Mouse (Mus musculus) heart, embryonic 15.5 days (tissue): ENCODE results near the gene Mul1. TPM values are rescaled to one million over a fixed set of nuclear protein-coding genes. Genes with fewer than 3 reads are reported as not detected.

Experiments
- ATAC-seq: fragments of 200-750 bp; cut with Nextera tagmentation; replicated peaks from 2 replicates; pipeline ENCODE4 v1.8.0; 2017; ENCODE audit warnings: low read depth, moderate TSS enrichment; ENCODE audit not compliant: insufficient number of reproducible peaks, insufficient read depth, low FRiP score
- H3K27ac ChIP-seq: fragments of 300-500 bp; sonication (generic); 2 replicates; pipeline ENCODE4 v1.5.1; 2015; ENCODE audit warnings: mild to moderate bottlenecking, inconsistent platforms
- H3K27me3 ChIP-seq: fragments of 300-500 bp; sonication (generic); 2 replicates; pipeline ENCODE4 v1.6.1; 2015; ENCODE audit warnings: inconsistent platforms
- H3K36me3 ChIP-seq: fragments of 300-500 bp; sonication (generic); 2 replicates; pipeline ENCODE4 v1.6.1; 2015; ENCODE audit warnings: mild to moderate bottlenecking, inconsistent platforms
- H3K4me1 ChIP-seq: fragments of 300-500 bp; sonication (generic); replicated peaks from 2 replicates; pipeline ENCODE4 v1.6.1; 2015; ENCODE audit warnings: inconsistent platforms
- H3K4me2 ChIP-seq: fragments of 300-500 bp; sonication (generic); 2 replicates; pipeline ENCODE4 v1.6.1; 2015; ENCODE audit warnings: inconsistent platforms, mild to moderate bottlenecking, moderate library complexity
- H3K4me3 ChIP-seq: fragments of 300-500 bp; sonication (generic); 2 replicates; pipeline ENCODE4 v1.5.1; 2015; ENCODE audit warnings: mild to moderate bottlenecking, inconsistent platforms
- H3K9ac ChIP-seq: fragments of 300-500 bp; sonication (generic); 2 replicates; pipeline ENCODE4 v1.6.1; 2015; ENCODE audit warnings: mild to moderate bottlenecking, inconsistent platforms
- H3K9me3 ChIP-seq: fragments of 300-500 bp; sonication (generic); replicated peaks from 2 replicates; pipeline ENCODE4 v1.6.1; 2016; ENCODE audit warnings: inconsistent platforms
- WGBS: fragments of 180-500 bp; shearing (Covaris S2); methylation state at CpG from one replicate; pipeline ENCODE4 v1.1.7; 2015; ENCODE audit warnings: mixed read lengths; 5-methylcytosine and 5-hydroxymethylcytosine counted together
- polyA plus RNA-seq: library from polyadenylated mRNA; unstranded; fragments of >200 nt; fragmentation: Nextera tagmentation; extraction: Ambion mirVana; gene quantifications from 2 replicates; pipeline ENCODE4 v1.2.1, GENCODE M21; 2015

The Mul1 gene
- polyA plus RNA-seq, 1 experiment from 2014 or later = 22.2 TPM

DNA sequence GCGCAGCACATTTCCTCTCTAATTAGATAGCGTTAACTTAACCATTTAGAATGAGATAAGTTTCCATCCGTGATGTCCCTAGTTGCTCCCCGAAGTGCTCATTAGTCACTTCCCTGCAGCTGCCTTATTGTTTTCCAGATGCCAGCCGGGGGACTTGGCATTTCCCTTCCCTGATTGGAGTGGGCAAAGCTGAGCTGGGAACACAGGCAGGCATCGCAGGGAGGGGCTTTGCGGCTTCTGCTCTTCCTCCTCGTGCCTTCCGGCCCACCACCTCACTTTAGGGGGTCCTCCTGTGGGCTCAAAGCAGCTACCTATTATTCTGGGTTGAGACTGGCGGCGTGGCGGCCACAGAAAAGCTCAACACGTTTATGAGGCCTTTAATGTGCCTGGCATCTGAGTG is 12.5 kb downstream of the Mul1 start:
- no peak overlapping the region for H3K9ac ChIP-seq
- H3K4me2 ChIP-seq = no peak overlapping the region
- no peaks in the 10 kb centered on the region for H3K9me3 ChIP-seq
- peaks cover 2% of the 10 kb centered on the region; the same call in 1 of the 2 replicates for H3K4me1 ChIP-seq
- no peak overlapping the region for H3K4me3 ChIP-seq
- WGBS = 20% methylated on average over 13 of the region's 13 CpGs
- H3K27me3 ChIP-seq = peaks cover 62% of the 10 kb centered on the region
- no peak for ATAC-seq
- no peaks in the 10 kb centered on the region for H3K36me3 ChIP-seq
- H3K27ac ChIP-seq = no peak overlapping the region

DNA sequence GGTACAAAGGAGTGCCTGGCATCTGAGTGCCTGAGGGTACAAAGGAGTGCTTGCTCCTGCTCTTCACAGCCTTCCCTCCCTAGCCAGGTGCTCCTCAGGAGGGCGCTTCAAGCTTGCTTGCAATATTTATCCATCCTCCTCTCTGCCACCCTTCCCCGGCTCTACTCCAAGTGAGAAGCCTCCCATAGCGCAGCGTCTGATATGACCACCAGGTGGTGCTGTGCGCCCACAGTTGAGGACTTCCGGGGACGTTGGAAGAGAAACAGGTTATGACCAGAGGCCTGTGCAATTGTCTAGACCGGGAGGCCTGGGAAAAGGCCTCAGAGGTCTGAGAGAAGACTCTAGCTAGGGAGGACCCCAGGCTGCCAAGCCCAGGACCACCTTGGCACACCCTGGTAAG is 12.9 kb downstream of the Mul1 start:
- peaks cover 66% of the 10 kb centered on the region for H3K27me3 ChIP-seq
- H3K36me3 ChIP-seq = no peaks in the 10 kb centered on the region
- H3K4me1 ChIP-seq = peaks cover 2% of the 10 kb centered on the region; the same call in 1 of the 2 replicates
- WGBS = 0% methylated on average over 8 of the region's 8 CpGs
- H3K9me3 ChIP-seq = no peaks in the 10 kb centered on the region
- peak; percentile 58 for ATAC-seq
- no peak overlapping the region for H3K4me3 ChIP-seq
- no peak overlapping the region for H3K27ac ChIP-seq
- no peak overlapping the region for H3K4me2 ChIP-seq
- H3K9ac ChIP-seq = peak overlapping the region; percentile 36; the same call in 1 of the 2 replicates

- peak overlapping the region; percentile 36; the same call in 1 of the 2 replicates for H3K9ac ChIP-seq
- peaks cover 2% of the 10 kb centered on the region; the same call in 1 of the 2 replicates for H3K4me1 ChIP-seq
- H3K27me3 ChIP-seq = peaks cover 72% of the 10 kb centered on the region
- no peak overlapping the region for H3K27ac ChIP-seq
- H3K36me3 ChIP-seq = no peaks in the 10 kb centered on the region
- no peak for ATAC-seq
- no peak overlapping the region for H3K4me2 ChIP-seq
- H3K9me3 ChIP-seq = no peaks in the 10 kb centered on the region
- 44% methylated on average over 15 of the region's 15 CpGs for WGBS
- H3K4me3 ChIP-seq = no peak overlapping the region
These were observed 13.5 kb downstream of the Mul1 start for GRCm38 (mm10) chr4:138447827-138448602.

- no peak for ATAC-seq
- no peak overlapping the region for H3K27ac ChIP-seq
- no peak overlapping the region for H3K9ac ChIP-seq
- 56% methylated on average over 7 of the region's 7 CpGs for WGBS
- no peaks in the 10 kb centered on the region for H3K36me3 ChIP-seq
- H3K27me3 ChIP-seq = peaks cover 79% of the 10 kb centered on the region
- no peaks in the 10 kb centered on the region for H3K9me3 ChIP-seq
- peaks cover 11% of the 10 kb centered on the region for H3K4me1 ChIP-seq
- H3K4me2 ChIP-seq = no peak overlapping the region
- H3K4me3 ChIP-seq = no peak overlapping the region
These were observed 14.6 kb downstream of the Mul1 start for GRCm38 (mm10) chr4:138448872-138449615.

GRCm38 (mm10) chr4:138449636-138450314 is 15.3 kb downstream of the Mul1 start:
- Histone ChIP-seq H3K36me3 (no peaks in the 10 kb centered on the region), H3K27ac (no peak overlapping the region), H3K27me3 (peaks cover 81% of the 10 kb centered on the region), H3K4me3 (no peak overlapping the region), H3K4me1 (peaks cover 11% of the 10 kb centered on the region), H3K9me3 (no peaks in the 10 kb centered on the region), H3K4me2 (no peak overlapping the region), H3K9ac (no peak overlapping the region)
- no peak for ATAC-seq
- 56% methylated on average over 12 of the region's 12 CpGs for WGBS

- Histone ChIP-seq H3K36me3 (no peaks in the 10 kb centered on the region), H3K27ac (no peak overlapping the region), H3K4me3 (no peak overlapping the region), H3K9ac (no peak overlapping the region), H3K4me1 (peaks cover 27% of the 10 kb centered on the region), H3K27me3 (peaks cover 78% of the 10 kb centered on the region), H3K9me3 (no peaks in the 10 kb centered on the region), H3K4me2 (no peak overlapping the region)
- 38% methylated on average over 15 of the region's 15 CpGs for WGBS
- no peak for ATAC-seq
These were observed 18.0 kb downstream of the Mul1 start for GRCm38 (mm10) chr4:138452306-138453096.

GRCm38 (mm10) chr4:138453097-138453752 is 18.8 kb downstream of the Mul1 start:
- peak overlapping the region; percentile 65 for H3K4me3 ChIP-seq
- no peaks in the 10 kb centered on the region for H3K36me3 ChIP-seq
- H3K4me2 ChIP-seq = peak overlapping the region; percentile 95
- no peak for ATAC-seq
- peak overlapping the region; percentile 56 for H3K9ac ChIP-seq
- no peak overlapping the region for H3K27ac ChIP-seq
- H3K27me3 ChIP-seq = peaks cover 85% of the 10 kb centered on the region
- no peaks in the 10 kb centered on the region for H3K9me3 ChIP-seq
- WGBS = 8% methylated on average over 19 of the region's 19 CpGs
- H3K4me1 ChIP-seq = peaks cover 26% of the 10 kb centered on the region

GRCm38 (mm10) chr4:138453753-138454570 is 19.5 kb downstream of the Mul1 start, which contains the start of gene Camk2n1:
TSS of gene Camk2n1 (plus strand) at chr4:138454314.
- H3K27ac ChIP-seq = peak within 1 kb of the TSS; percentile 64
- peak within 1 kb of the TSS; percentile 65 for H3K4me3 ChIP-seq
- H3K9me3 ChIP-seq = no peaks in the 10 kb centered on the region
- H3K36me3 ChIP-seq = no peaks in the 10 kb centered on the region
- ATAC-seq = peak; percentile 78
- H3K4me1 ChIP-seq = peaks cover 26% of the 10 kb centered on the region
- peak within 1 kb of the TSS; percentile 95 for H3K4me2 ChIP-seq
- under 1% methylated on average over 40 of the region's 64 CpGs for WGBS
- H3K9ac ChIP-seq = peak within 1 kb of the TSS; percentile 63
- peaks cover 89% of the 10 kb centered on the region for H3K27me3 ChIP-seq

DNA sequence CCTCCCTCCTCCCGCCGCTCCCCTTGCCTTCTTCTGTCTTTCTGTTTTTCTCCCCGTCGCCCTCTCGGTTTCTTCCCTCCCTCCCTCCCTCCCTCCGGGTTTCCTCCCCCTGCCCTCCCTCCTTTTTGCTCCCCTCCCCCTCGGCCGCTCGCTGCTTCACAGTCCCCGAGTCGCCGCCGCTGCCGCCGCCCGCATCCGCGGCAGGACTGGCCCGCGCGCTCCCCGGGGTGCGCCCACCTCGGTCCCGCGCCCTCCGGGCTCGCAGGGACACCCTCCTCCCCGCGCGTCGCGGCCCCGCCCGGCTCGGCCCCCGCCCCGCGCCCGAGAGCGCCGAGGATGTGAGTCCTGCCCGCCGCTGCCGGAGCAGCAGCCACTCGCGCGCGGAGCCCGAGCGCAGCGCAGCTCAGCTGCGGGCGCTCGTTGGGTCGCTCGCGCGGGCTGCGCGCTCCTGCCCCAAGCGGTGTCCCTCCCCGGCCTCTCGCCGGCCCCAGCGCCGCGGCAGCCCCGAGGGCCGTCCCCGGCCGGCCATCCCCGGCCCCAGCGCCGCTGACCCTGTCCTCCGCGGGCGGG is 20.2 kb downstream of the Mul1 start:
- ATAC-seq = peak; percentile 48
- Histone ChIP-seq H3K27ac (peak overlapping the region; percentile 64), H3K4me3 (peak overlapping the region; percentile 65), H3K36me3 (no peaks in the 10 kb centered on the region), H3K9me3 (no peaks in the 10 kb centered on the region), H3K4me2 (peak overlapping the region; percentile 95), H3K27me3 (peaks cover 89% of the 10 kb centered on the region), H3K4me1 (peaks cover 26% of the 10 kb centered on the region), H3K9ac (peak overlapping the region; percentile 63)
- 1% methylated on average over 76 of the region's 78 CpGs for WGBS
